Mouse (Mus musculus) intestine, embryonic 14.5 days (tissue): ENCODE measurements around the gene Olfr193. TPM values are rescaled to one million over a fixed set of nuclear protein-coding genes. Genes with fewer than 3 reads are reported as not detected.
"Not testable (repeated sequence)": the region's sequence is repeated elsewhere in the genome, so short reads cannot be mapped to it uniquely, and the experiment has no call there.

Experiments
- ATAC-seq: fragments of 200-750 bp; cut with Nextera tagmentation; replicated peaks from 2 replicates; pipeline ENCODE4 v1.8.0; 2017; ENCODE audit warnings: low read depth, moderate number of reproducible peaks, moderate TSS enrichment, moderate library complexity; ENCODE audit not compliant: low FRiP score, low TSS enrichment
- DNase-seq: peaks from one replicate; pipeline ENCODE4 v3.0.0-alpha.2; 2018; ENCODE audit warnings: low spot score
- H3K27ac ChIP-seq: fragments of 300-500 bp; sonication (generic); 2 replicates; pipeline ENCODE4 v1.5.1; 2014; ENCODE audit warnings: low read depth, mild to moderate bottlenecking, control low read depth
- H3K27me3 ChIP-seq: fragments of 300-500 bp; sonication (generic); replicated peaks from 2 replicates; pipeline ENCODE4 v1.6.1; 2014; ENCODE audit warnings: low read length, control low read depth; ENCODE audit not compliant: control insufficient read depth, insufficient read depth
- H3K36me3 ChIP-seq: fragments of 300-500 bp; sonication (generic); 2 replicates; pipeline ENCODE4 v1.6.1; 2014; ENCODE audit warnings: low read length, control low read depth; ENCODE audit not compliant: control insufficient read depth, insufficient read depth
- H3K4me1 ChIP-seq: fragments of 300-500 bp; sonication (generic); replicated peaks from 2 replicates; pipeline ENCODE4 v1.6.1; 2014; ENCODE audit warnings: low read length, control low read depth, mixed read lengths; ENCODE audit not compliant: control insufficient read depth, insufficient read depth
- H3K4me2 ChIP-seq: fragments of 300-500 bp; sonication (generic); 2 replicates; pipeline ENCODE4 v1.6.1; 2014; ENCODE audit warnings: low read length
- H3K4me3 ChIP-seq: fragments of 300-500 bp; sonication (generic); 2 replicates; pipeline ENCODE4 v1.5.1; 2014; ENCODE audit warnings: low read depth, low read length, control low read depth, mixed read lengths
- H3K9ac ChIP-seq: fragments of 300-500 bp; sonication (generic); 2 replicates; pipeline ENCODE4 v1.6.1; 2014; ENCODE audit warnings: mild to moderate bottlenecking, low read length
- H3K9me3 ChIP-seq: fragments of 300-500 bp; sonication (generic); 2 replicates; pipeline ENCODE4 v1.6.1; 2016; ENCODE audit warnings: low read length, control low read depth; ENCODE audit not compliant: control insufficient read depth
- WGBS: fragments of 180-500 bp; shearing (Covaris S2); extraction: QIAGEN DNeasy Blood & Tissue Kit; methylation state at CpG from one replicate; pipeline ENCODE4 v1.1.7; 2014; 5-methylcytosine and 5-hydroxymethylcytosine counted together
- polyA plus RNA-seq: library from polyadenylated mRNA; unstranded; fragments of >200 nt; fragmentation: Nextera tagmentation; extraction: Ambion mirVana; gene quantifications from 2 replicates; pipeline ENCODE4 v1.2.1, GENCODE M21; 2014

The Olfr193 gene
- polyA plus RNA-seq = not detected in 2 replicates

- Histone ChIP-seq H3K36me3 (no peaks in the 10 kb centered on the region), H3K4me2 (no peak within 1 kb of the TSS), H3K4me3 (no peak within 1 kb of the TSS), H3K9me3 (no peaks in the 10 kb centered on the region), H3K27ac (no peak within 1 kb of the TSS), H3K9ac (no peak within 1 kb of the TSS), H3K4me1 (no peaks in the 10 kb centered on the region), H3K27me3 (no peaks in the 10 kb centered on the region)
- ATAC-seq = no peak
- whole genome bisulfite sequencing = 100% methylated on average over 1 of the region's 1 CpGs
- DNase-seq = no peak
Measured at GRCm38 (mm10) chr16:59111781-59112180, at the start of gene Olfr193. Gene Olfr193, minus strand, starts transcription at chr16:59111881.

DNA sequence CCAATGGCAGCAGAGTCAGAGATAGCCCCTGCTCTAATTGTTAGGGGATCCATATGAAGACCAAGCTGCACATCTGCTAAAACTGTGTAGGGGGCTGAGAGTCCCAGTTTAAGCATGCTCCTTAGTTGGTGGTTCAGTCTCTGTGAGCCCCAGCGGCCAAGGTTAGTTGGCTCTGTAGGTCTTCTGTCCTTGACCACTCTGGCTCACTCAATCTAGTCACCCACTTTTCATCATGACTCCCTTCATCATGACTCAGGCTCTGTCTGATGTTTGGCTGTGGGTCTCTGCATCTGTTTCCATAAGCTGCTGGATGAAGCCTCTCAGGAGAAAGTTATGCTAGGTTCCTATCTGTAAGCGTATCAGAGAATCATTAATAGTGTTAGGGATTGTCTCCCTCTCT is 40.3 kb upstream of the Olfr193 start:
- H3K4me3 ChIP-seq = no peak overlapping the region
- H3K9ac ChIP-seq = no peak overlapping the region
- H3K27me3 ChIP-seq = no peaks in the 10 kb centered on the region
- H3K36me3 ChIP-seq = no peaks in the 10 kb centered on the region
- no peaks in the 10 kb centered on the region for H3K4me1 ChIP-seq
- ATAC-seq = no peak
- no peak for DNase-seq
- H3K9me3 ChIP-seq = no peaks in the 10 kb centered on the region
- no peak overlapping the region for H3K27ac ChIP-seq
- H3K4me2 ChIP-seq = no peak overlapping the region
- 91% methylated on average over 2 of the region's 2 CpGs for WGBS

- H3K4me1 ChIP-seq = no peaks in the 10 kb centered on the region
- H3K27me3 ChIP-seq = no peaks in the 10 kb centered on the region
- H3K4me3 ChIP-seq = no peak within 1 kb of the TSS
- no peak for DNase-seq
- no peak within 1 kb of the TSS for H3K27ac ChIP-seq
- H3K36me3 ChIP-seq = no peaks in the 10 kb centered on the region
- no peak within 1 kb of the TSS for H3K9ac ChIP-seq
- WGBS = 94% methylated on average over 1 of the region's 1 CpGs
- no peaks in the 10 kb centered on the region for H3K9me3 ChIP-seq
- no peak within 1 kb of the TSS for H3K4me2 ChIP-seq
- no peak for ATAC-seq
Measured at GRCm38 (mm10) chr16:59146746-59147145, 35.1 kb upstream of the Olfr193 start, which contains the start of gene Olfr195. Gene Olfr195, plus strand, starts transcription at chr16:59147046.

DNA sequence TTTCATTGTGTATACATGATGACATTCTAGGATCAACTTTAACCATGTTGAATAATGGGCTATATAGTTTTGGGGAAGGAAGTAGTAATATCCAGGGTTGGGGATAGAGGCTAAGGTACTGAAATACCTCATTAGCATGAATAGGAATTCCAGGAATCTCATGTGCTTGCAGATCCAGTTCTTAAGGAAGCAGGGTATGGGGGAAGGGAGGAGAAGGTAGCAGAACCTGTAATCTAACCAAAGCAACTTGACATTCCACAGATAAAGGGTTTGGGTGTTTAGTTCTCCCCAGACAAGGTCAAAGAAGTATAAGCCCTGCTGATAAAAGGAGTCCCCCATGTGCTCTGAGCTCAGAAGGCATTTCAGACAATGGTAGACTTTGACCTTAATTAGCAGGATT is 29.4 kb upstream of the Olfr193 start:
- Histone ChIP-seq H3K27ac (no peak overlapping the region), H3K27me3 (no peaks in the 10 kb centered on the region), H3K9me3 (no peaks in the 10 kb centered on the region), H3K36me3 (no peaks in the 10 kb centered on the region), H3K4me2 (no peak overlapping the region), H3K4me1 (no peaks in the 10 kb centered on the region), H3K9ac (no peak overlapping the region), H3K4me3 (no peak overlapping the region)
- ATAC-seq = no peak
- DNase-seq = no peak

- no peak for DNase-seq
- WGBS = 78% methylated on average over 1 of the region's 1 CpGs
- Histone ChIP-seq H3K4me1 (no peaks in the 10 kb centered on the region), H3K27me3 (no peaks in the 10 kb centered on the region), H3K9me3 (0 out of 2 replicates have a peak, but pooled peaks cover 5% of the 10 kb centered on the region), H3K27ac (no peak overlapping the region), H3K4me3 (no peak overlapping the region), H3K4me2 (no peak overlapping the region), H3K36me3 (no peaks in the 10 kb centered on the region), H3K9ac (no peak overlapping the region)
- ATAC-seq = no peak
Measured at GRCm38 (mm10) chr16:59130740-59131139, 19.1 kb upstream of the Olfr193 start.

DNA sequence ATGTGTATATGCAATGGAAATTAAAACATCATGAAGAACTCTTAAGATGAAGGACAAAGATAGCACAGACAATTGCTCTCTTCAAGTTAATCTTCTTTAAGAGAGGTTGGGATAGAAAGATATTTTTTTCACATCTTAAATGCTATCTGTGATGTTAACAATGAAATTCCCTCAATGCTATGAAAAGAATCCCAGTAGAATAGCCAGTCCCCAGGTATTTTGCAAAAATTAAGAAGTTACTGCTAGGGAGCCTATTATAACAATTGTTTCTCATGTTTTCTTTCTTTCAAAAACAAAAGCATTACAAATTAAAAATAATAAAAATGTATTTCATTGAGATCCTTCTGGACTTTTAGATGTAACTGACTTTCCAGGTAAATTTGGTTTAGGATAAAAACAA is 9.3 kb upstream of the Olfr193 start, which contains the start of gene Olfr194:
Olfr194 (minus strand) TSS at position 101 of the 400 bp plus-strand sequence.
- H3K9me3 ChIP-seq = no peaks in the 10 kb centered on the region
- no peak within 1 kb of the TSS for H3K9ac ChIP-seq
- no peak within 1 kb of the TSS for H3K4me2 ChIP-seq
- DNase-seq (no peak), ATAC-seq (no peak)
- H3K27ac ChIP-seq = no peak within 1 kb of the TSS
- no peaks in the 10 kb centered on the region for H3K36me3 ChIP-seq
- H3K27me3 ChIP-seq = no peaks in the 10 kb centered on the region
- no peaks in the 10 kb centered on the region for H3K4me1 ChIP-seq
- H3K4me3 ChIP-seq = no peak within 1 kb of the TSS

DNA sequence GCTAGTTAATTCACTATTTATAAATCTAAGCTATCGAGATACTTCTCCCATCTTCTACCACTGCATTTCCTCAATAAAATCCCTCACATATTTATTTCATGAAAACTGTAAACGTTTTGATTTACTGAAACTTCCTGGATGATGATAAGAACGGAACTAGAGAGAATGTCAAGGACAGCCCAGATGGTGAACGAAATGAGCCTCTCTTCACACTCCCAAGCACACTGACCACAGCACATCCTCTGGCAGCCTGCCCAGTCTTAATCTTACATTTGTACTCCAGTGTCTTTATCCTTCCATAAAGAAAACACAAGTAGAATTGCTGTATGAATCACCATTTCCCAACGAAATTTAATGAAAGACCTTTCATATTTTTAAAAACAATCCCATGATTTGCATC is 3.2 kb downstream of the Olfr193 start:
- not testable (repeated sequence) for H3K4me2 ChIP-seq, H3K9ac ChIP-seq, H3K4me1 ChIP-seq, H3K36me3 ChIP-seq, DNase-seq, H3K27me3 ChIP-seq, ATAC-seq, H3K9me3 ChIP-seq, H3K27ac ChIP-seq, H3K4me3 ChIP-seq
- WGBS = 38% methylated on average over 5 of the region's 5 CpGs

DNA sequence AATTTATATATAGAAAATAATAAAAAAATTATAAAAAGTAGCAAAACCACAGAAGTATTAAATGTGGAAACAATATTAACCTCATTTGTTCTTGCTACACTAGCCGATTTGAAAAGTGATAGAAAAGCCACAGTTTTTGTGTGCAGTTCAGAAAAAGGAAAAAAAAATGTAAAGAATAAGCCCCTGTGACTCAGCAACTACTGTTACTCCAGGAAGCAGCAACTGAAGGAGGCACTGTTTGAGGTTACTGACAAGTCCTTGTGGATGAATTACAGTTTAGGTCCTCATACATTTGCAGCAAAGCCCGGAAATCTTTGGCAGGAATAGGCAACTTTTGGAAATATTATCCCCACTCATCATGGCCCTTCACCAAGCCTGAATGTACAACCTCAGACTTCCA is 6.4 kb downstream of the Olfr193 start:
- Histone ChIP-seq H3K9ac (no peak overlapping the region), H3K27ac (no peak overlapping the region), H3K4me2 (no peak overlapping the region), H3K4me1 (no peaks in the 10 kb centered on the region), H3K9me3 (no peaks in the 10 kb centered on the region), H3K4me3 (no peak overlapping the region), H3K27me3 (no peaks in the 10 kb centered on the region), H3K36me3 (no peaks in the 10 kb centered on the region)
- DNase-seq (no peak), ATAC-seq (no peak)
- WGBS = 80% methylated on average over 2 of the region's 2 CpGs

GRCm38 (mm10) chr16:59089722-59090121 is 22.0 kb downstream of the Olfr193 start, which contains the start of gene Olfr191:
Gene Olfr191, minus strand, starts transcription at chr16:59089822.
- ATAC-seq, H3K4me3 ChIP-seq, H3K4me2 ChIP-seq, H3K9me3 ChIP-seq, H3K4me1 ChIP-seq, H3K36me3 ChIP-seq, DNase-seq, H3K27me3 ChIP-seq, H3K27ac ChIP-seq, H3K9ac ChIP-seq: not testable (repeated sequence)
- WGBS = 61% methylated on average over 1 of the region's 1 CpGs
